Mouse (Mus musculus): ENCODE data around the gene Cul5. TPM values are rescaled to one million over a fixed set of nuclear protein-coding genes. Genes with fewer than 3 reads are reported as not detected.

Gene Cul5
- polyA plus RNA-seq, 1 experiment: 6.1 TPM

GRCm38 (mm10) chr9:53666665-53667019 lies 3.2 kb downstream of the Cul5 start:
- Histone ChIP-seq H3K4me1 (replicated peaks; ENCODE audit: control insufficient read depth, insufficient read depth, low read length) (peaks cover 5% of the 10 kb centered on the region), H3K4me3 (ENCODE audit: control insufficient read depth, insufficient read depth, low read length) (peak overlapping the region; percentile 96)

GRCm38 (mm10) chr9:53665428-53665827 lies 4.4 kb downstream of the Cul5 start:
- peaks cover 5% of the 10 kb centered on the region for H3K4me1 ChIP-seq (replicated peaks; ENCODE audit: control insufficient read depth, insufficient read depth, low read length)

More at GRCm38 (mm10) chr9:53666665-53667019, 3.2 kb downstream of the Cul5 start:
- TF ChIP-seq POLR2A (IDR thresholded peaks at IDR 0.05; ENCODE audit: control insufficient read depth, extremely low read depth, insufficient read depth, low read length, poor library complexity): no peak
- TF ChIP-seq CTCF (IDR thresholded peaks at IDR 0.05; ENCODE audit: borderline replicate concordance, control insufficient read depth, extremely low read depth, insufficient read depth, low read length, poor library complexity): no peak
- H3K36me3 ChIP-seq (ENCODE audit: control insufficient read depth, insufficient read depth, low read length): no peaks in the 10 kb centered on the region
- no peaks in the 10 kb centered on the region for H3K27me3 ChIP-seq (ENCODE audit: control insufficient read depth, insufficient read depth, low read length)
- H3K27ac ChIP-seq (ENCODE audit: control insufficient read depth, insufficient read depth, low read length): no peak overlapping the region
- no peak for DNase-seq
- under 1% methylated on average over 28 of the region's 28 CpGs for WGBS

GRCm38 (mm10) chr9:53664819-53665218 lies 5.0 kb downstream of the Cul5 start:
- WGBS: 94% methylated on average over 2 of the region's 2 CpGs
- no peak overlapping the region for H3K27ac ChIP-seq (ENCODE audit: control insufficient read depth, insufficient read depth, low read length)
- H3K4me1 ChIP-seq (replicated peaks; ENCODE audit: control insufficient read depth, insufficient read depth, low read length): peaks cover 5% of the 10 kb centered on the region
- H3K4me3 ChIP-seq (ENCODE audit: control insufficient read depth, insufficient read depth, low read length): no peak overlapping the region
- no peaks in the 10 kb centered on the region for H3K36me3 ChIP-seq (ENCODE audit: control insufficient read depth, insufficient read depth, low read length)
- DNase-seq: no peak
- no peak for TF ChIP-seq CTCF (IDR thresholded peaks at IDR 0.05; ENCODE audit: borderline replicate concordance, control insufficient read depth, extremely low read depth, insufficient read depth, low read length, poor library complexity)
- TF ChIP-seq POLR2A (IDR thresholded peaks at IDR 0.05; ENCODE audit: control insufficient read depth, extremely low read depth, insufficient read depth, low read length, poor library complexity): no peak
- no peaks in the 10 kb centered on the region for H3K27me3 ChIP-seq (ENCODE audit: control insufficient read depth, insufficient read depth, low read length)

More at GRCm38 (mm10) chr9:53665428-53665827, 4.4 kb downstream of the Cul5 start:
- H3K27me3 ChIP-seq (ENCODE audit: control insufficient read depth, insufficient read depth, low read length): no peaks in the 10 kb centered on the region
- H3K36me3 ChIP-seq (ENCODE audit: control insufficient read depth, insufficient read depth, low read length): no peaks in the 10 kb centered on the region
- H3K4me3 ChIP-seq (ENCODE audit: control insufficient read depth, insufficient read depth, low read length): no peak overlapping the region
- no peak overlapping the region for H3K27ac ChIP-seq (ENCODE audit: control insufficient read depth, insufficient read depth, low read length)
- DNase-seq: no peak
- TF ChIP-seq POLR2A (IDR thresholded peaks at IDR 0.05; ENCODE audit: control insufficient read depth, extremely low read depth, insufficient read depth, low read length, poor library complexity): no peak
- no peak for TF ChIP-seq CTCF (IDR thresholded peaks at IDR 0.05; ENCODE audit: borderline replicate concordance, control insufficient read depth, extremely low read depth, insufficient read depth, low read length, poor library complexity)

- Histone ChIP-seq H3K36me3 (ENCODE audit: control insufficient read depth, insufficient read depth, low read length) (peaks cover 37% of the 10 kb centered on the region), H3K4me3 (ENCODE audit: control insufficient read depth, insufficient read depth, low read length) (no peak overlapping the region), H3K4me1 (replicated peaks; ENCODE audit: control insufficient read depth, insufficient read depth, low read length) (no peaks in the 10 kb centered on the region), H3K27ac (ENCODE audit: control insufficient read depth, insufficient read depth, low read length) (no peak overlapping the region), H3K27me3 (ENCODE audit: control insufficient read depth, insufficient read depth, low read length) (no peaks in the 10 kb centered on the region)
- 91% methylated on average over 6 of the region's 6 CpGs for WGBS
- no peak for DNase-seq
- TF ChIP-seq CTCF (IDR thresholded peaks at IDR 0.05; ENCODE audit: borderline replicate concordance, control insufficient read depth, extremely low read depth, insufficient read depth, low read length, poor library complexity) (no peak), POLR2A (IDR thresholded peaks at IDR 0.05; ENCODE audit: control insufficient read depth, extremely low read depth, insufficient read depth, low read length, poor library complexity) (no peak)
Measured at GRCm38 (mm10) chr9:53634796-53635195, 35.0 kb downstream of the Cul5 start.

GRCm38 (mm10) chr9:53615246-53615645 lies 54.6 kb downstream of the Cul5 start:
- H3K27ac ChIP-seq (ENCODE audit: control insufficient read depth, insufficient read depth, low read length): no peak overlapping the region
- H3K36me3 ChIP-seq (ENCODE audit: control insufficient read depth, insufficient read depth, low read length): peaks cover 24% of the 10 kb centered on the region
- no peak for DNase-seq
- no peak overlapping the region for H3K4me3 ChIP-seq (ENCODE audit: control insufficient read depth, insufficient read depth, low read length)
- no peaks in the 10 kb centered on the region for H3K27me3 ChIP-seq (ENCODE audit: control insufficient read depth, insufficient read depth, low read length)
- H3K4me1 ChIP-seq (replicated peaks; ENCODE audit: control insufficient read depth, insufficient read depth, low read length): 0 out of 2 replicates have a peak, but pooled peaks cover 2% of the 10 kb centered on the region
- TF ChIP-seq POLR2A (IDR thresholded peaks at IDR 0.05; ENCODE audit: control insufficient read depth, extremely low read depth, insufficient read depth, low read length, poor library complexity) (no peak), CTCF (IDR thresholded peaks at IDR 0.05; ENCODE audit: borderline replicate concordance, control insufficient read depth, extremely low read depth, insufficient read depth, low read length, poor library complexity) (no peak)
- WGBS: 95% methylated on average over 8 of the region's 8 CpGs

GRCm38 (mm10) chr9:53614286-53614685 lies 55.5 kb downstream of the Cul5 start:
- peaks cover 20% of the 10 kb centered on the region for H3K36me3 ChIP-seq (ENCODE audit: control insufficient read depth, insufficient read depth, low read length)

More at GRCm38 (mm10) chr9:53614286-53614685, 55.5 kb downstream of the Cul5 start:
- Histone ChIP-seq H3K27ac (ENCODE audit: control insufficient read depth, insufficient read depth, low read length) (no peak overlapping the region), H3K4me1 (replicated peaks; ENCODE audit: control insufficient read depth, insufficient read depth, low read length) (peaks cover 6% of the 10 kb centered on the region), H3K4me3 (ENCODE audit: control insufficient read depth, insufficient read depth, low read length) (no peak overlapping the region), H3K27me3 (ENCODE audit: control insufficient read depth, insufficient read depth, low read length) (no peaks in the 10 kb centered on the region)
- DNase-seq: no peak
- WGBS: 97% methylated on average over 4 of the region's 4 CpGs
- TF ChIP-seq POLR2A (IDR thresholded peaks at IDR 0.05; ENCODE audit: control insufficient read depth, extremely low read depth, insufficient read depth, low read length, poor library complexity): no peak
- TF ChIP-seq CTCF (IDR thresholded peaks at IDR 0.05; ENCODE audit: borderline replicate concordance, control insufficient read depth, extremely low read depth, insufficient read depth, low read length, poor library complexity): no peak
